Mouse (Mus musculus) E14TG2a.4 (cell line): ENCODE data around the gene Pkd1.
A peak's percentile ranks its signal among the peaks of the same experiment; 100 is the strongest.

Source experiments
- CTCF ChIP-seq: conservative IDR thresholded peaks from 2 replicates; pipeline ENCODE4 v1.5.1; 2014; ENCODE audit warnings: low read length
- NANOG ChIP-seq: IDR thresholded peaks from 2 replicates; pipeline ENCODE4 v1.6.1; 2014; ENCODE audit warnings: borderline replicate concordance, low read length, mixed read lengths
- POU5F1 ChIP-seq: IDR thresholded peaks from 2 replicates; pipeline ENCODE4 v1.6.1; 2014; ENCODE audit warnings: low read length, borderline replicate concordance

DNA sequence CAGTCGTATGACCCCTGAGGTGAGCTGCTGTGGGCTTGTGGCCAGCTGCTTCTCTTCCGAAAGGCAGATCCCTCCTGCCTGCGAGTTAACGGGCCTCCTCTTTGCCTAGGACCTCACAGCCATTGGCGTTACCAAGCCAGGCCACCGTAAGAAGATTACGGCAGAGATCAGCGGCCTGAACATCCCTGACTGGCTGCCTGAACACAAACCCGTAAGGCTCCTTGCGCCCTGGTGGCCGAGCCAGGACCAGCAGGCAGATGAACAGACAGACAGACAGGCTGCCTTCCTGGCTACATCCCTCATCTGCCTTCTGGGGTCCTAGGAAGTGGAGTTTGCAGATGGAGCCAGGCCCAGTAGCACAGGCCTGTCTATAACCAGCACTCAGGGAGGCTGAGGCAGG lies 47.4 kb upstream of the Pkd1 start:
- TF ChIP-seq CTCF = peak; percentile 40
- no peak for TF ChIP-seq POU5F1
- no peak for TF ChIP-seq NANOG
